Mouse (Mus musculus) kidney, postnatal 0 days (tissue): Measurements from ENCODE around the gene Xxylt1. TPM values are rescaled to one million over a fixed set of nuclear protein-coding genes. Genes with fewer than 3 reads are reported as not detected.

Source experiments
- ATAC-seq: fragments of 200-750 bp; cut with Nextera tagmentation; replicated peaks from 2 replicates; pipeline ENCODE4 v1.8.0; 2017; ENCODE audit warnings: low read depth, moderate number of reproducible peaks, moderate TSS enrichment, moderate library complexity; ENCODE audit not compliant: low FRiP score
- DNase-seq: peaks from one replicate; pipeline ENCODE4 v3.0.0-alpha.2; 2016; ENCODE audit warnings: low spot score
- H3K27ac ChIP-seq: fragments of 300-500 bp; sonication (generic); 2 replicates; pipeline ENCODE4 v1.5.1; 2014; ENCODE audit warnings: mild to moderate bottlenecking
- H3K27me3 ChIP-seq: fragments of 300-500 bp; sonication (generic); 2 replicates; pipeline ENCODE4 v1.6.1; 2014; ENCODE audit warnings: low read length, mixed read lengths; ENCODE audit not compliant: insufficient read depth
- H3K36me3 ChIP-seq: fragments of 300-500 bp; sonication (generic); 2 replicates; pipeline ENCODE4 v1.6.1; 2014; ENCODE audit warnings: low read length, mixed read lengths; ENCODE audit not compliant: insufficient read depth
- H3K4me1 ChIP-seq: fragments of 300-500 bp; sonication (generic); replicated peaks from 2 replicates; pipeline ENCODE4 v1.6.1; 2014; ENCODE audit warnings: antibody characterized with exemption, low read length, mixed read lengths; ENCODE audit not compliant: insufficient read depth
- H3K4me2 ChIP-seq: fragments of 300-500 bp; sonication (generic); 2 replicates; pipeline ENCODE4 v1.6.1; 2014; ENCODE audit warnings: mild to moderate bottlenecking, low read length, moderate library complexity, mixed read lengths
- H3K4me3 ChIP-seq: fragments of 300-500 bp; sonication (generic); replicated peaks from 2 replicates; pipeline ENCODE4 v1.5.1; 2014; ENCODE audit warnings: low read depth, low read length
- H3K9ac ChIP-seq: fragments of 300-500 bp; sonication (generic); 2 replicates; pipeline ENCODE4 v1.6.1; 2014; ENCODE audit warnings: low read depth, low read length
- H3K9me3 ChIP-seq: fragments of 300-500 bp; sonication (generic); replicated peaks from 2 replicates; pipeline ENCODE4 v1.6.1; 2016; ENCODE audit warnings: low read length, inconsistent platforms, mixed read lengths
- CTCF ChIP-seq: IDR thresholded peaks from 2 replicates; pipeline ENCODE4 v1.5.1; 2016; ENCODE audit warnings: antibody characterized with exemption, low read depth, mild to moderate bottlenecking, moderate library complexity
- WGBS: fragments of 180-500 bp; shearing (Covaris S2); extraction: QIAGEN DNeasy Blood & Tissue Kit; methylation state at CpG from one replicate; pipeline ENCODE4 v1.1.7; 2014; 5-methylcytosine and 5-hydroxymethylcytosine counted together
- polyA plus RNA-seq: library from polyadenylated mRNA; unstranded; fragments of >200 nt; fragmentation: Nextera tagmentation; extraction: Ambion mirVana; gene quantifications from 2 replicates; pipeline ENCODE4 v1.2.1, GENCODE M21; 2015

Xxylt1 gene
- polyA plus RNA-seq, 1 experiment from 2014 or later, result 20.0 TPM

- no peak overlapping the region for H3K27ac ChIP-seq
- no peak overlapping the region for H3K4me2 ChIP-seq
- TF ChIP-seq CTCF, result no peak
- H3K4me3 ChIP-seq, result no peak overlapping the region
- DNase-seq (no peak), ATAC-seq (no peak)
- no peaks in the 10 kb centered on the region; the same call in 1 of the 2 replicates for H3K36me3 ChIP-seq
- WGBS, result 100% methylated on average over 2 of the region's 2 CpGs
- no peaks in the 10 kb centered on the region for H3K9me3 ChIP-seq
- no peak overlapping the region for H3K9ac ChIP-seq
- H3K27me3 ChIP-seq, result no peaks in the 10 kb centered on the region
- peaks cover 4% of the 10 kb centered on the region; the same call in 1 of the 2 replicates for H3K4me1 ChIP-seq
These were observed 39.7 kb downstream of the Xxylt1 start for GRCm38 (mm10) chr16:31041566-31041965.

DNA sequence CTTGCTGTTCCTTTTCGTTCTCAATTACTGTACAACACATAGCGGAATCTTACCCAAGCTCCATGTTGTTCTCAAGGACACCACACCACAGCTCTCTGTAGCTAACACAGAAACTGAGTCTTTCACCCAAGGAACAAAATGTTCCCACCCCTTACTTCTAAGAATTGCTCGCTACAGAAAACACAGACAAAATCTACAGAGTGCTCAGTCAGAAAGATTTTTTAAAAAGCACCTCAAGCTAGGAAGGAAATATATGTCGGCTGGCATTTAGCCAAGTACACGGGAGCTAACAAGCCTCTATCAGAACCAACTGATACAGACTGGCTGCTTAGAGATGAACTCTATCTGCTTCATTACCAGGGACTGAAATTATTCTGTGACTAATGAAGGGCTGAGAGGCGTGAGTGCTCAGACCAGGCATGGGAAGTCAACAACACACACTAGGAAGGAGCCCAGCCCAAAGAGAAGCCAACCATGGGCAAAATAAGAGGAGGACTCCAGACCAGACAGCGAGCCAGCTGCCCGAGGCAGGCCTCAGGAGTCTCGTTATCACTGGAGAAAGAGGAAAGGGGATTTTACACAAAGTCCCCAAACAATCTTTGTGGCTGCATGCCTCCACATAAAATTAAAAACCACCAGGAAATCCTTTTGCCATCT, 41.3 kb downstream of the Xxylt1 start:
- DNase-seq (no peak), ATAC-seq (no peak)
- Histone ChIP-seq H3K4me2 (no peak overlapping the region), H3K4me1 (peaks cover 4% of the 10 kb centered on the region; the same call in 1 of the 2 replicates), H3K9me3 (no peaks in the 10 kb centered on the region), H3K36me3 (no peaks in the 10 kb centered on the region; the same call in 1 of the 2 replicates), H3K27ac (0 out of 2 replicates have a peak overlapping the region, but pooled peaks have one; percentile 34), H3K4me3 (no peak overlapping the region), H3K9ac (no peak overlapping the region), H3K27me3 (no peaks in the 10 kb centered on the region)
- TF ChIP-seq CTCF, result no peak
- WGBS, result 64% methylated on average over 9 of the region's 9 CpGs

DNA sequence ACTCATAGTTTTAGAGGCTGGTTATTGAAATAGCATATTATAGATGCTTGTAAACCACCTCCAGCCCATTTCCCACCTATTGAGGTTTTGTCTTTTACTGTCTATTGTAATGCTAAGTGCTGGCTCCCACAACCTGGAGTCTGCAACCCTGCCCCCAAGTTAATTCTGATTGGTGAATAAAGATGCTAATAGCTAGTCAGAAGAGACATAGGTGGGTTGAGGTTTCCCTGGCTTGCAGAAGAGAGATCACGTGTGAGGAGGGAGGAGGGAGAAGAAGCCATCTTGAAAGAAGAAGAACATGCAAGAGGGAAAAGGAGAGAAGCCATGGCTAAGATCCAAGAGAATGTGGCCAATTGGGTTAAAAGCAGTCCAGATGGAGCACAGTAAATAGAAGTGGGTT, 43.8 kb downstream of the Xxylt1 start:
- H3K9ac ChIP-seq, result no peak overlapping the region
- H3K27ac ChIP-seq, result no peak overlapping the region
- DNase-seq, result no peak
- no peaks in the 10 kb centered on the region; the same call in 1 of the 2 replicates for H3K36me3 ChIP-seq
- ATAC-seq, result no peak
- no peak overlapping the region for H3K4me3 ChIP-seq
- 89% methylated on average over 1 of the region's 1 CpGs for WGBS
- H3K9me3 ChIP-seq, result no peaks in the 10 kb centered on the region
- TF ChIP-seq CTCF, result no peak
- H3K4me1 ChIP-seq, result peaks cover 4% of the 10 kb centered on the region; the same call in 1 of the 2 replicates
- no peaks in the 10 kb centered on the region for H3K27me3 ChIP-seq
- no peak overlapping the region for H3K4me2 ChIP-seq

DNA sequence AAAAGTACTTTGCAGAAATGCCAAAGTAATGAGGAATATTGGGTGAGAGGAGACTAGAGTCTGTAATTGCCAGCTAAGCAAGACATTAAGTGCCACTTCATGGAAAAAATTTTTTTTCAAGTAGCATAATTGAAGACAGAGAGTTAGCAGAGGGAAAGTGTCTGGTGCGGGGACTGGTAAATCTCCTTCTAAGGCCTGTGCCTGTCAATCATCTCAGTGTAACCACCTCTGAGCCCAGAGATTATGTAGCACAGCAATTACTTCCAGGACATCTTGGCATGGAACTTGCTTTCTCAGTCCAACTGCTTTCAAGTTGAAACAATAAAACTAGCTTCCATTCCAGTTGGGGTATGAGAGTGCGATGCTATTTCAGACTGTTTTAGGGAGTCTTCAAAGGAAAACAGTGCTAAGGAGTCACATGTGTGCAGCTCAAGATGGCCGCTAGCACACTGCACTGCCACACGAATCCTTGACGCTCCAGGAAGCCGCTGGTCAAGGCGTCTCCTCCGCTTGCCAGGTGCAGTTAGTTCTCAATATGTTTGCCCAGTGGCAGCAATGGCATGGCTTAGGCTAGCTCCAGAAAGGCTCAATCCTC, 45.5 kb downstream of the Xxylt1 start:
- DNase-seq (no peak), ATAC-seq (no peak)
- H3K9me3 ChIP-seq, result no peaks in the 10 kb centered on the region
- no peak overlapping the region for H3K27ac ChIP-seq
- H3K9ac ChIP-seq, result no peak overlapping the region
- H3K4me3 ChIP-seq, result no peak overlapping the region
- no peaks in the 10 kb centered on the region; the same call in 1 of the 2 replicates for H3K36me3 ChIP-seq
- H3K27me3 ChIP-seq, result no peaks in the 10 kb centered on the region
- H3K4me2 ChIP-seq, result no peak overlapping the region
- H3K4me1 ChIP-seq, result peaks cover 4% of the 10 kb centered on the region; the same call in 1 of the 2 replicates
- 83% methylated on average over 8 of the region's 8 CpGs for WGBS
- no peak for TF ChIP-seq CTCF

GRCm38 (mm10) chr16:31035235-31035634, 46.0 kb downstream of the Xxylt1 start:
- TF ChIP-seq CTCF, result no peak
- Histone ChIP-seq H3K9me3 (no peaks in the 10 kb centered on the region), H3K36me3 (no peaks in the 10 kb centered on the region; the same call in 1 of the 2 replicates), H3K9ac (no peak overlapping the region), H3K4me2 (no peak overlapping the region), H3K4me1 (peaks cover 4% of the 10 kb centered on the region; the same call in 1 of the 2 replicates), H3K4me3 (no peak overlapping the region), H3K27ac (no peak overlapping the region), H3K27me3 (no peaks in the 10 kb centered on the region)
- DNase-seq (no peak), ATAC-seq (no peak)
- WGBS, result 66% methylated on average over 7 of the region's 7 CpGs

DNA sequence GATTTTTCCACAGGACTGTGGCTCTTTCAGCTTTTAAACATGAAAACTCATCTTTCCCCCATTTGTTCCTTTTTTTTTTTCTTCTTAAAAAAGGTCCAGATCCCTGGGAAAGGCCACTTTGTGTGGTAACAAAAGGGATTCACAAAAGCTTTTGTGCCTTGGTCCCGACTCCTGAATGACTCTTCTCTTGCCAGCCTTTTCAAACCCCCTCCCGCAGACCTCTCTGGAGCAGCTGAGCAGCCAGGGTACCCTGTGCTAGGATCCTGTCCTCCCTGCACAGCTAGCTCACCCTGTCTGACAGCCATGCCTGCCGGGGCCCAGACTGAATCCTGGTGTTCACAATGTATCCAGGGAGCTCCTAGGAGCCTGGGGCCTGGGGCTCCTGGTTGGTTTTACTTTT, 47.2 kb downstream of the Xxylt1 start:
- Histone ChIP-seq H3K9me3 (no peaks in the 10 kb centered on the region), H3K4me1 (no peaks in the 10 kb centered on the region), H3K9ac (no peak overlapping the region), H3K27ac (peak overlapping the region; percentile 36; the same call in 1 of the 2 replicates), H3K4me3 (no peak overlapping the region), H3K36me3 (no peaks in the 10 kb centered on the region; the same call in 1 of the 2 replicates), H3K27me3 (no peaks in the 10 kb centered on the region), H3K4me2 (no peak overlapping the region)
- WGBS, result 87% methylated on average over 3 of the region's 3 CpGs
- ATAC-seq, result no peak
- TF ChIP-seq CTCF, result no peak
- no peak for DNase-seq
